Mouse (Mus musculus): ENCODE data around the gene Gm49361. TPM values are rescaled to one million over a fixed set of nuclear protein-coding genes. Genes with fewer than 3 reads are reported as not detected.

The Gm49361 gene
- polyA plus RNA-seq (2015; fragmentation: Illumina TruSeq; extraction: RNeasy Lipid Tissue Mini Kit (QIAGEN cat#74804); ENCODE audit: insufficient read depth, low replicate concordance) = not detected

GRCm38 (mm10) chr14:57746001-57746771 lies at the start of gene Gm49361:
TSS of gene Gm49361 (minus strand) at chr14:57746103.

GRCm38 (mm10) chr14:57758237-57758636 lies 12.3 kb upstream of the Gm49361 start, which contains the start of gene Lats2:
TSS of gene Lats2 (minus strand) at chr14:57758388.

GRCm38 (mm10) chr14:57664822-57665627 lies 80.9 kb downstream of the Gm49361 start, which contains the start of gene Xpo4:
TSS of gene Xpo4 (minus strand) at chr14:57665430.

Other genes with a start within 250 kb of the Gm49361 start
- 0.32 TPM for gene Il17d, start 221.3 kb downstream of the Gm49361 start, polyA plus RNA-seq (2015; fragmentation: Illumina TruSeq; extraction: RNeasy Lipid Tissue Mini Kit (QIAGEN cat#74804); ENCODE audit: insufficient read depth, low replicate concordance)
- 24.1 TPM for gene Eef1akmt1, start 174.5 kb downstream of the Gm49361 start, polyA plus RNA-seq (2015; fragmentation: Illumina TruSeq; extraction: RNeasy Lipid Tissue Mini Kit (QIAGEN cat#74804); ENCODE audit: insufficient read depth, low replicate concordance)
- gene Xpo4, start 80.7 kb downstream of the Gm49361 start, polyA plus RNA-seq (2015; fragmentation: Illumina TruSeq; extraction: RNeasy Lipid Tissue Mini Kit (QIAGEN cat#74804); ENCODE audit: insufficient read depth, low replicate concordance) = 25.8 TPM
- 35.5 TPM for gene Lats2, start 12.3 kb upstream of the Gm49361 start, polyA plus RNA-seq (2015; fragmentation: Illumina TruSeq; extraction: RNeasy Lipid Tissue Mini Kit (QIAGEN cat#74804); ENCODE audit: insufficient read depth, low replicate concordance)
- 177 TPM for gene Sap18, start 52.1 kb upstream of the Gm49361 start, polyA plus RNA-seq (2015; fragmentation: Illumina TruSeq; extraction: RNeasy Lipid Tissue Mini Kit (QIAGEN cat#74804); ENCODE audit: insufficient read depth, low replicate concordance)
- gene Ska3, start 80.1 kb upstream of the Gm49361 start, polyA plus RNA-seq (2015; fragmentation: Illumina TruSeq; extraction: RNeasy Lipid Tissue Mini Kit (QIAGEN cat#74804); ENCODE audit: insufficient read depth, low replicate concordance) = 5.0 TPM
- 20.8 TPM for gene Mrpl57, start 80.1 kb upstream of the Gm49361 start, polyA plus RNA-seq (2015; fragmentation: Illumina TruSeq; extraction: RNeasy Lipid Tissue Mini Kit (QIAGEN cat#74804); ENCODE audit: insufficient read depth, low replicate concordance)
- gene Zdhhc20, start 144.2 kb upstream of the Gm49361 start, polyA plus RNA-seq (2015; fragmentation: Illumina TruSeq; extraction: RNeasy Lipid Tissue Mini Kit (QIAGEN cat#74804); ENCODE audit: insufficient read depth, low replicate concordance) = 83.2 TPM

Measured in spleen, adult 10 weeks (tissue).